ENCODE assay signal across 25 mouse cellular contexts in the genomic region with DNA sequence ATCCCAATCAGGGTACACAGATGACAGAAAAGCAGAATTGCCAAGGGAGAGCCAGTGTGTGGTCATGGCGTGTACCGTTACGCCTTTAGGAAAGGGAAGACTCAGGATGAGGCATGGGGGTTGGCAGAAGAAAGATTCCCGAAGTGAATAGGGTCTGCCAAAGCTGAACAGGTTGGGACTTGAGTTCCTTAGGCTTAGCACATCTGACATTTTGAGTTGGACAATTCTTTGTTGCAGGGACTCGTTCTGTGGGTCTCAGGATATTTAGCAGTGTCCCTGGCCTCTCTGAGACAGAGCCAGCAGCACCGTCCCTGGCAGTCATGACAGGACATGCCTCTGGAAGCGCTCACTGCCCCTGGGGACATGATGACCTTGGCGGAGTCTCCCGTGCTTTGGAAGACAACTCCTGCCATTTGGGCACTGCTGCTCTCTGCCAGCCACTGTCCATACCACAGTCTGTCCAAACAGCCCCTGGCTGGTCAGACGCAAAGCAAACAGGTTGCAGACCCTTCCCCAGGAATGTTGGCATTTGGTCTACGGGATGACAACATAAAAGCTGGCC. TPM values are rescaled to one million over a fixed set of nuclear protein-coding genes. Genes with fewer than 3 reads are reported as not detected.
DNase-seq lines count a peak whose midpoint lies in the region.
"Had no signal": no experiment of that assay in that cellular context is flagged by ENCODE, and none has a peak within 500 bp of the region (broad histone marks: within the 10 kb centered on the region; RNA-seq: fewer than 3 reads in every experiment).

No protein-coding gene starts in this region.

- intact Hi-C loops in heart, postnatal 25 days (cut with DNase I), result no loop called here
- intact Hi-C loops in heart, postnatal 10 days (cut with DNase I), result no loop called here

- peak; percentile 95 for DNase-seq in heart, adult 11 months
- DNase-seq in heart, postnatal 25 days (ENCODE audit: low spot score), result no peak
- peak; percentile 90 for DNase-seq in adrenal gland, adult 2 months
- DNase-seq in fat pad, adult 2 months (ENCODE audit: extremely low read depth, low read depth, low spot score), result peak; percentile 92
- DNase-seq in heart, postnatal 10 days, result peak; percentile 48 to 53
- DNase-seq in kidney, adult 18-20 months, result no peak
- DNase-seq in kidney, postnatal 14 days, result no peak
- DNase-seq: cerebellum, adult 9-11 months; kidney, postnatal 10 days; layer of hippocampus, postnatal 36 days; right cerebral cortex, postnatal 14 days; thymus, postnatal 36 days had no signal

RNA-seq across cellular contexts. Expression of a gene that starts 16.6 kb away (rescaled TPM):
- total RNA-seq in heart, postnatal 25 days (2021), result 100 to 1,000 TPM; 247 TPM
- 1,000 to 10,000 TPM; 1,066 to 2,347 TPM for total RNA-seq in adrenal gland, adult 2 months (2021)
- polyA plus RNA-seq in adrenal gland, adult 2 months (2012; rRNA removed), result 3,430 and 6,143 TPM in 2 replicates
- total RNA-seq in heart, postnatal 10 days (2021), result 100 to 1,000 TPM; 114 to 134 TPM

RNA-seq across cellular contexts. Expression of a gene that starts 31.3 kb away (rescaled TPM):
- 10 to 100 TPM; 70.2 to 77.1 TPM for total RNA-seq in heart, postnatal 25 days (2021)
- total RNA-seq in adrenal gland, adult 2 months (2021), result 10 to 100 TPM; 63.5 to 96.5 TPM
- 18.9 and 20.1 TPM in 2 replicates for polyA plus RNA-seq in adrenal gland, adult 2 months (2012; rRNA removed)
- total RNA-seq in heart, postnatal 10 days (2021), result 10 to 100 TPM; 56.6 to 58.1 TPM

RNA-seq across cellular contexts. Expression of a gene that starts 31.7 kb away (rescaled TPM):
- 1 to 10 TPM; 1.8 to 2.4 TPM for total RNA-seq in heart, postnatal 25 days (2021)
- 1 to 10 TPM; 3.5 to 4.2 TPM for total RNA-seq in adrenal gland, adult 2 months (2021)
- polyA plus RNA-seq in adrenal gland, adult 2 months (2012; rRNA removed), result 4.6 TPM in 2 replicates
- total RNA-seq in heart, postnatal 10 days (2021), result 1 to 10 TPM; 2.4 to 2.8 TPM

RNA-seq across cellular contexts. Expression of a gene that starts 31.7 kb away (rescaled TPM):
- total RNA-seq in heart, postnatal 25 days (2021), result not detected
- total RNA-seq in adrenal gland, adult 2 months (2021), result not detected
- polyA plus RNA-seq in adrenal gland, adult 2 months (2012; rRNA removed), result not detected in 2 replicates
- total RNA-seq in heart, postnatal 10 days (2021), result not detected
- total RNA-seq: G1E; layer of hippocampus, adult 2 months; left cerebral cortex, postnatal 25 days had no signal
- polyA plus RNA-seq: embryonic facial prominence, embryonic 11.5 days; forebrain, embryonic 14.5 days; G1E; hindbrain, embryonic 15.5 days; intestine, embryonic 16.5 days; limb, embryonic 15.5 days; liver, embryonic 16.5 days; lung, postnatal 0 days; midbrain, embryonic 12.5 days; neural tube, embryonic 13.5 days; spleen, adult 2 months had no signal

RNA-seq across cellular contexts. Expression of a gene that starts 41.7 kb away (rescaled TPM):
- total RNA-seq in heart, postnatal 25 days (2021), result 10 to 100 TPM; 54.1 to 60.7 TPM
- 10 to 100 TPM; 19.4 to 23.5 TPM for total RNA-seq in adrenal gland, adult 2 months (2021)
- 14.1 and 14.5 TPM in 2 replicates for polyA plus RNA-seq in adrenal gland, adult 2 months (2012; rRNA removed)
- 10 to 100 TPM; 24.3 to 31.0 TPM for total RNA-seq in heart, postnatal 10 days (2021)

Comparison
In these comparisons a context has a peak if more than half of its experiments do, and no peak if none do; other contexts are left out.
1. DNase-seq: peak in heart, adult 11 months (single experiment), adrenal gland, adult 2 months (single experiment), fat pad, adult 2 months (single experiment) and heart, postnatal 10 days (2 of 2); none in heart, postnatal 25 days (single experiment), kidney, adult 18-20 months (single experiment) and kidney, postnatal 14 days (single experiment).
2. RNA of a gene that starts 16.6 kb away (total RNA-seq): 1,066 to 2,347 TPM in adrenal gland, adult 2 months; 247 TPM in heart, postnatal 25 days and 114 to 134 TPM in heart, postnatal 10 days; every median in the first group is over 4 times any median in the second.